Mouse (Mus musculus) stomach, embryonic 14.5 days (tissue): ENCODE measurements around the gene 1700056E22Rik. TPM values are rescaled to one million over a fixed set of nuclear protein-coding genes. Genes with fewer than 3 reads are reported as not detected.

Experiments used
- ATAC-seq: fragments of 200-750 bp; cut with Nextera tagmentation; 2 replicates; pipeline ENCODE4 v1.8.0; 2017; ENCODE audit warnings: low read depth, moderate TSS enrichment; ENCODE audit not compliant: insufficient number of reproducible peaks, insufficient read depth, low FRiP score
- H3K27ac ChIP-seq: fragments of 300-500 bp; sonication (generic); 2 replicates; pipeline ENCODE4 v1.5.1; 2014; ENCODE audit warnings: mild to moderate bottlenecking, low read length, moderate library complexity, mixed read lengths
- H3K27me3 ChIP-seq: fragments of 300-500 bp; sonication (generic); 2 replicates; pipeline ENCODE4 v1.6.1; 2014; ENCODE audit warnings: low read length, control low read depth, mixed read lengths; ENCODE audit not compliant: control insufficient read depth, insufficient read depth
- H3K36me3 ChIP-seq: fragments of 300-500 bp; sonication (generic); 2 replicates; pipeline ENCODE4 v1.6.1; 2014; ENCODE audit warnings: mild to moderate bottlenecking, control low read depth, low read length, moderate library complexity, mixed read lengths; ENCODE audit not compliant: control insufficient read depth, insufficient read depth
- H3K4me1 ChIP-seq: fragments of 300-500 bp; sonication (generic); 2 replicates; pipeline ENCODE4 v1.6.1; 2014; ENCODE audit warnings: low read length, control low read depth, mixed read lengths; ENCODE audit not compliant: control insufficient read depth, insufficient read depth
- H3K4me2 ChIP-seq: fragments of 300-500 bp; sonication (generic); replicated peaks from 2 replicates; pipeline ENCODE4 v1.6.1; 2014; ENCODE audit warnings: low read depth, low read length, control low read depth
- H3K4me3 ChIP-seq: fragments of 300-500 bp; sonication (generic); 2 replicates; pipeline ENCODE4 v1.5.1; 2014; ENCODE audit warnings: low read depth, low read length, control low read depth
- H3K9ac ChIP-seq: fragments of 300-500 bp; sonication (generic); replicated peaks from 2 replicates; pipeline ENCODE4 v1.6.1; 2014; ENCODE audit warnings: low read depth, mild to moderate bottlenecking, control low read depth, low read length, moderate library complexity, mixed read lengths
- H3K9me3 ChIP-seq: fragments of 300-500 bp; sonication (generic); 2 replicates; pipeline ENCODE4 v1.6.1; 2016; ENCODE audit warnings: low read depth, low read length, control low read depth; ENCODE audit not compliant: control insufficient read depth
- WGBS: fragments of 180-500 bp; shearing (Covaris S2); extraction: QIAGEN DNeasy Blood & Tissue Kit; methylation state at CpG from one replicate; pipeline ENCODE4 v1.1.7; 2014; 5-methylcytosine and 5-hydroxymethylcytosine counted together
- polyA plus RNA-seq: library from polyadenylated mRNA; unstranded; fragments of >200 nt; fragmentation: Nextera tagmentation; extraction: Ambion mirVana; gene quantifications from 2 replicates; pipeline ENCODE4 v1.2.1, GENCODE M21; 2014

The 1700056E22Rik gene
- 0.61 and 2.4 TPM in 2 replicates for polyA plus RNA-seq

GRCm38 (mm10) chr1:184034011-184034557 is at the start of gene 1700056E22Rik:
TSS of gene 1700056E22Rik (minus strand) at chr1:184034301.
- no peaks in the 10 kb centered on the region for H3K9me3 ChIP-seq
- peak within 1 kb of the TSS; percentile 67 for H3K4me3 ChIP-seq
- H3K9ac ChIP-seq: peak within 1 kb of the TSS; percentile 86
- H3K27me3 ChIP-seq: no peaks in the 10 kb centered on the region
- H3K4me2 ChIP-seq: peak within 1 kb of the TSS; percentile 62
- peaks cover 6% of the 10 kb centered on the region; the same call in 1 of the 2 replicates for H3K4me1 ChIP-seq
- H3K36me3 ChIP-seq: no peaks in the 10 kb centered on the region
- WGBS: under 1% methylated on average over 38 of the region's 38 CpGs
- peak; percentile 99 for ATAC-seq
- peak within 1 kb of the TSS; percentile 92 for H3K27ac ChIP-seq

DNA sequence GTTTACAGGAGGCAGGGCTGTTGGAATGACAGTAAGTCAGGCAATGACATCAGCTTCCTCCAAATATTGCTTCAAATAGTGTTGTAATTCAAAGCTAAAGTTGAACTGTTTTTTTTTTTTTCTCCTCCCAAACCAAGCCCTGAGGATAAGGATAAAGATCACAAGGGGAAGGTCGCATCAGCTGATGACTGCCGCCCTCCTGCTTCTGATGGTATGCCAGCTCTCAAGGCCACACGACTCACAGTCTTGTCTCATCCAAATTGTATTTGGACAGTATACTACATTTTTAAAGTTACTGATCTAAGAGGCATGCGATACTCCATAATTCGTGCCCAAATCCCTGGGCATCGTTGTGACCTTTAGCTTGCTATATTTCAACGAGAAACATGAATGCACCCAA is 49.1 kb upstream of the 1700056E22Rik start:
- no peak for ATAC-seq
- 82% methylated on average over 7 of the region's 7 CpGs for WGBS

GRCm38 (mm10) chr1:184082661-184083060 is 48.6 kb upstream of the 1700056E22Rik start:
- no peak overlapping the region for H3K4me2 ChIP-seq
- no peak overlapping the region for H3K4me3 ChIP-seq
- H3K9me3 ChIP-seq: no peaks in the 10 kb centered on the region
- no peak for ATAC-seq
- no peaks in the 10 kb centered on the region for H3K4me1 ChIP-seq
- no peaks in the 10 kb centered on the region for H3K36me3 ChIP-seq
- WGBS: 49% methylated on average over 3 of the region's 3 CpGs
- H3K27ac ChIP-seq: no peak overlapping the region
- no peak overlapping the region for H3K9ac ChIP-seq
- no peaks in the 10 kb centered on the region for H3K27me3 ChIP-seq

More for the DNA sequence above, 49.1 kb upstream of the 1700056E22Rik start:
- H3K4me3 ChIP-seq: no peak overlapping the region
- H3K9ac ChIP-seq: no peak overlapping the region
- no peaks in the 10 kb centered on the region for H3K9me3 ChIP-seq
- no peaks in the 10 kb centered on the region for H3K27me3 ChIP-seq
- H3K4me1 ChIP-seq: no peaks in the 10 kb centered on the region
- no peaks in the 10 kb centered on the region for H3K36me3 ChIP-seq
- no peak overlapping the region for H3K4me2 ChIP-seq
- H3K27ac ChIP-seq: no peak overlapping the region

DNA sequence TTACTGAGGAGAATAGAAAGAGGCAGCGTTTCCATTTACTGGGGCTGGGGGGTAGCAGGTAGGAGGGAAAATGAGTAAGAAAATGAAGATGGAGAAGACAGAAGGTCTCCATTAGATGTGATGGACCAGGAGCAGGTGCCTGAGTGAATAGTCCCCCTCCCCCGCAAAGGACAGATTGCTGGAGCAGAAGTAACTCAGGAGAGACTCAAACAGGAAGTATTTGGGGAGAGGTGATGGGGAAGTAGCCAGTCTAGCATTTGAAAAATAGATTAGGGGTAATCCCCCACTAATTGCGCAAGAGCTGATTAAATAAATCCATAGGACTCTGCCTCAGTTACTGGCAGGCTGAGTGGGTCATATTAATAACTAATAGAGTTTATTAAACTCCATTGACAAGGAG is 45.2 kb upstream of the 1700056E22Rik start:
- Histone ChIP-seq H3K36me3 (no peaks in the 10 kb centered on the region), H3K27ac (no peak overlapping the region), H3K9ac (no peak overlapping the region), H3K27me3 (no peaks in the 10 kb centered on the region), H3K4me2 (no peak overlapping the region), H3K4me1 (0 out of 2 replicates have a peak, but pooled peaks cover 3% of the 10 kb centered on the region), H3K4me3 (no peak overlapping the region), H3K9me3 (no peaks in the 10 kb centered on the region)
- WGBS: 88% methylated on average over 3 of the region's 3 CpGs
- ATAC-seq: no peak

GRCm38 (mm10) chr1:184076756-184077155 is 42.7 kb upstream of the 1700056E22Rik start:
- Histone ChIP-seq H3K4me3 (no peak overlapping the region), H3K27ac (peak overlapping the region; percentile 3; the same call in 1 of the 2 replicates)

DNA sequence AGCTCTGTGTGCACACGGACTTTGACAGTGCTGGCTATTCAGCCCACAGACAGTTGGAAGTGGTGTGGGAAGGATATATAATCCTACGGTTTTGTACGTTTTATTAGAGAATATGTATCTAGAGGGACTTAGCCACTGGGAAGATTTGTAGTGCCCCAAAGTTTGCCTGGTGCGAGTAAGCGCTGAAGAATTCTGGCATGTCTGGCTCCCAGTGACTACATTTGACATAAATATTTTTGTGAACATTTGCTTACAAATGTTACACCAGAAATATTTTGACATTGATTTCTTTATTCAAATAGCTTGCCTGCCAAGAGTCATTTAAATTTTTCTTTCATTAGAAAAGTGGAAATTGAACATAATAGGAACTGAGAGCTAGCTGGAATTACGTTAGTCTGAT is 42.0 kb upstream of the 1700056E22Rik start:
- Histone ChIP-seq H3K36me3 (no peaks in the 10 kb centered on the region), H3K27me3 (no peaks in the 10 kb centered on the region), H3K4me2 (no peak overlapping the region), H3K4me1 (0 out of 2 replicates have a peak, but pooled peaks cover 3% of the 10 kb centered on the region), H3K9ac (no peak overlapping the region), H3K9me3 (no peaks in the 10 kb centered on the region), H3K27ac (no peak overlapping the region; the same call in 1 of the 2 replicates), H3K4me3 (no peak overlapping the region)
- no peak for ATAC-seq
- WGBS: 52% methylated on average over 6 of the region's 6 CpGs

More at GRCm38 (mm10) chr1:184076756-184077155, 42.7 kb upstream of the 1700056E22Rik start:
- no peaks in the 10 kb centered on the region for H3K27me3 ChIP-seq
- H3K4me2 ChIP-seq: no peak overlapping the region
- ATAC-seq: no peak
- H3K4me1 ChIP-seq: 0 out of 2 replicates have a peak, but pooled peaks cover 3% of the 10 kb centered on the region
- H3K9ac ChIP-seq: no peak overlapping the region
- WGBS: 32% methylated on average over 2 of the region's 2 CpGs
- no peaks in the 10 kb centered on the region for H3K9me3 ChIP-seq
- H3K36me3 ChIP-seq: no peaks in the 10 kb centered on the region

GRCm38 (mm10) chr1:184068971-184069370 is 34.9 kb upstream of the 1700056E22Rik start:
- H3K9ac ChIP-seq: no peak overlapping the region
- no peaks in the 10 kb centered on the region for H3K36me3 ChIP-seq
- no peak overlapping the region for H3K4me2 ChIP-seq
- ATAC-seq: no peak
- 97% methylated on average over 12 of the region's 12 CpGs for WGBS
- no peaks in the 10 kb centered on the region for H3K9me3 ChIP-seq
- H3K4me3 ChIP-seq: no peak overlapping the region
- no peaks in the 10 kb centered on the region for H3K4me1 ChIP-seq
- no peak overlapping the region for H3K27ac ChIP-seq
- no peaks in the 10 kb centered on the region for H3K27me3 ChIP-seq

- no peak overlapping the region for H3K9ac ChIP-seq
- H3K27ac ChIP-seq: no peak overlapping the region
- no peaks in the 10 kb centered on the region for H3K9me3 ChIP-seq
- H3K4me2 ChIP-seq: no peak overlapping the region
- H3K27me3 ChIP-seq: no peaks in the 10 kb centered on the region
- 91% methylated on average over 18 of the region's 18 CpGs for WGBS
- ATAC-seq: no peak
- H3K36me3 ChIP-seq: no peaks in the 10 kb centered on the region
- no peaks in the 10 kb centered on the region for H3K4me1 ChIP-seq
- no peak overlapping the region for H3K4me3 ChIP-seq
Measured at GRCm38 (mm10) chr1:184067704-184068558, 33.8 kb upstream of the 1700056E22Rik start.
